Mouse (Mus musculus): Measurements from ENCODE around the gene Tifab. TPM values are rescaled to one million over a fixed set of nuclear protein-coding genes. Genes with fewer than 3 reads are reported as not detected.

The Tifab gene
- polyA plus RNA-seq, 1 experiment from 2014 or later = 2.4 TPM

DNA sequence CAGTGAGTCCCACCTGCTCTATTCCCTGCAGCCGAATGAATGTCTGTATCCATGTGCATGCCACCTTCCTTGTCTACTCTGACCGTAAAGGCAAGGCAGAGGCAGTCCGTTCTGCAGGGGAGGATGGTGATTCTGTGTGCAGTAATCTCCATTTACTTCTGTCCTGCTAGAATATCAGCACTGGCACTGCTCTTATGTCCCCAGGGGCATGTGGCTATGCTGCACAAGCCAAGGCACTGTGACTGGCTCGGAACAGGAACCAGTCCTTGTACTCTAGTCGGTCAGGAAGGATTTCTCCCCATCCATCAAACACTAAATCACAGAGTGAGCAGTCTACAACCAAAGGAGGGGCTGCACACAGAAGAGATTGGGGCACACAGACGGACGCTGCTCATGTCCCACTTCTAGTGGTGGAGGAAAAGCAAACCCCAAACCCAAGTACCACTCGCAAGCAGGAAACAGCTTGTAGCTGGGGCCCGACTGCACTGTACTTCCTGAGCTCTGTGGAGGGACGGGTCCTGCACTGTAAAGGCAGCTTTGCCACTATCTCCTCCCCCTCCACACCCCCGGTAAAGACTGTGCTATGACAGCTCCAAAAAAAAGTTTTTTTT, 46.3 kb downstream of the Tifab start:
- Histone ChIP-seq H3K36me3 (ENCODE audit: insufficient read depth, low read length) (peaks cover 13% of the 10 kb centered on the region), H3K27me3 (ENCODE audit: insufficient read depth, low read length) (no peaks in the 10 kb centered on the region), H3K4me3 (ENCODE audit: low read length) (no peak overlapping the region), H3K4me1 (ENCODE audit: insufficient read depth, low read length) (peaks cover 32% of the 10 kb centered on the region), H3K9me3 (ENCODE audit: low read length) (no peaks in the 10 kb centered on the region), H3K27ac (ENCODE audit: low read length) (no peak overlapping the region), H3K4me2 (replicated peaks; ENCODE audit: low read depth, low read length) (peak overlapping the region; percentile 84; the same call in 1 of the 2 replicates), H3K9ac (replicated peaks; ENCODE audit: low read length) (no peak overlapping the region)
- ATAC-seq (ENCODE audit: low FRiP score, low TSS enrichment) = no peak
- WGBS = 52% methylated on average over 11 of the region's 11 CpGs

DNA sequence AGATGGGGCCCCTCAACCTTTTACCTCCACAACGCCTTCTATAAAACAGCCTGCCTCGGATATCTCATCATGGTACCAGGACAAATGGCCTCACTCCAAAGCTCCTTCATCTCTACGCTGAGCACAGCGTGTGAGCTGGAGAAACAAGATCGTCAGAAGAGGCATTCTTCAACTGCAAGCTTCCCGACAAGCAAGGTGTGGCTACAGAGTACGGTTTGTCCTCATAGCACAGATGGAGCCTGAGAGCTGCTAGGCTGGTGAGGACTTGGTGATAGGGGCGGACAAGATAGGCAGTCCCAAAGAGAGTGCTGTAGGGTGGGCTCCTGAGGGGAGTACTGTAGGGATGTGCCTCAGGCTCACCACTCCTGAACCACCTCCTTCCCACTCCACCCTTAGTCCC, 48.1 kb downstream of the Tifab start:
- H3K4me3 ChIP-seq (ENCODE audit: low read length) = no peak overlapping the region
- ATAC-seq (ENCODE audit: low FRiP score, low TSS enrichment) = no peak
- peaks cover 25% of the 10 kb centered on the region for H3K4me1 ChIP-seq (ENCODE audit: insufficient read depth, low read length)
- H3K9ac ChIP-seq (replicated peaks; ENCODE audit: low read length) = no peak overlapping the region
- H3K9me3 ChIP-seq (ENCODE audit: low read length) = no peaks in the 10 kb centered on the region
- no peak overlapping the region for H3K27ac ChIP-seq (ENCODE audit: low read length)
- 48% methylated on average over 8 of the region's 8 CpGs for WGBS
- H3K27me3 ChIP-seq (ENCODE audit: insufficient read depth, low read length) = no peaks in the 10 kb centered on the region
- no peak overlapping the region for H3K4me2 ChIP-seq (replicated peaks; ENCODE audit: low read depth, low read length)
- peaks cover 32% of the 10 kb centered on the region for H3K36me3 ChIP-seq (ENCODE audit: insufficient read depth, low read length)

DNA sequence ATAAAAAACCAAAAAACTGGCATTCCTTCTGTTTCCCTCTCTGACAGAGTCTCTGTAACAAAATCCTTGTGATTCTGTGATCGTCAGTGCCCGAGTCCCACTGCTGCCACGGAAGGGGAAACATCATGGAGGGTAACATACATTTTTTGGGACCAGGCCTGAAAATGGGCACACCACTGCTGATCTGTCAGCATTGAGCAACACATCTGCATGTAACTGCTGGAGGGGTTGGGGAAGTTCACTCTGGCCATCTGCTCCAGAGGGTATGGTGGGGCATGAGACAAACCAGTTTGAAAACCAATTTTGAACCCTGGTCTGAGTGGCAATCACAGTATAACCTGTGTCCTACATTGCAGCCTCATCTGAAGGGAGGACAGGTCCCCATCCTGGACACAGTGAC, 49.1 kb downstream of the Tifab start:
- H3K9ac ChIP-seq (replicated peaks; ENCODE audit: low read length) = no peak overlapping the region
- no peak overlapping the region for H3K4me3 ChIP-seq (ENCODE audit: low read length)
- no peaks in the 10 kb centered on the region for H3K9me3 ChIP-seq (ENCODE audit: low read length)
- peaks cover 41% of the 10 kb centered on the region for H3K36me3 ChIP-seq (ENCODE audit: insufficient read depth, low read length)
- no peaks in the 10 kb centered on the region for H3K27me3 ChIP-seq (ENCODE audit: insufficient read depth, low read length)
- H3K4me1 ChIP-seq (ENCODE audit: insufficient read depth, low read length) = peaks cover 24% of the 10 kb centered on the region
- ATAC-seq (ENCODE audit: low FRiP score, low TSS enrichment) = no peak
- WGBS = 90% methylated on average over 3 of the region's 3 CpGs
- H3K27ac ChIP-seq (ENCODE audit: low read length) = no peak overlapping the region
- H3K4me2 ChIP-seq (replicated peaks; ENCODE audit: low read depth, low read length) = no peak overlapping the region

DNA sequence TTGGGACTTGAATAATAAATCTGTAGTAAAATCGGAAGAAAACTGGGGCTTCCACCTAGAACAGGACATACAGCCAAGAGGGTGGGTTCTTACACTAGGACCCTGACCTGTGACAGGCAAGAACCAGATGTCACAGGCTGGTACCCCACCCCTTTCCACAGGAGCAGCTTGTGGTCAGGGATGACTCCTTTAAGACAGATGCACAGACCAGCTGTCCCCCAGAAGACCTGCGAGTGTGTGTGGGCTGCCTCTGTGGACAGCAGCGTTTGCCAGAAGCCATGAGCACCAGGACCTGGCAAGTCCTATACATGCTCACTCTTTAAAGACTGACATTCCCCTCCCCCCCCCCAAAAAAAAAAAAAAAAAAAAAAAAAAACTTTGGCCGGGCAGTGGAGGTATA, 49.7 kb downstream of the Tifab start:
- H3K36me3 ChIP-seq (ENCODE audit: insufficient read depth, low read length) = peaks cover 45% of the 10 kb centered on the region
- no peaks in the 10 kb centered on the region for H3K9me3 ChIP-seq (ENCODE audit: low read length)
- H3K27me3 ChIP-seq (ENCODE audit: insufficient read depth, low read length) = no peaks in the 10 kb centered on the region
- ATAC-seq (ENCODE audit: low FRiP score, low TSS enrichment) = no peak
- peaks cover 22% of the 10 kb centered on the region for H3K4me1 ChIP-seq (ENCODE audit: insufficient read depth, low read length)
- 71% methylated on average over 4 of the region's 4 CpGs for WGBS
- no peak overlapping the region for H3K4me2 ChIP-seq (replicated peaks; ENCODE audit: low read depth, low read length)
- no peak overlapping the region for H3K4me3 ChIP-seq (ENCODE audit: low read length)
- H3K27ac ChIP-seq (ENCODE audit: low read length) = no peak overlapping the region
- H3K9ac ChIP-seq (replicated peaks; ENCODE audit: low read length) = no peak overlapping the region

DNA sequence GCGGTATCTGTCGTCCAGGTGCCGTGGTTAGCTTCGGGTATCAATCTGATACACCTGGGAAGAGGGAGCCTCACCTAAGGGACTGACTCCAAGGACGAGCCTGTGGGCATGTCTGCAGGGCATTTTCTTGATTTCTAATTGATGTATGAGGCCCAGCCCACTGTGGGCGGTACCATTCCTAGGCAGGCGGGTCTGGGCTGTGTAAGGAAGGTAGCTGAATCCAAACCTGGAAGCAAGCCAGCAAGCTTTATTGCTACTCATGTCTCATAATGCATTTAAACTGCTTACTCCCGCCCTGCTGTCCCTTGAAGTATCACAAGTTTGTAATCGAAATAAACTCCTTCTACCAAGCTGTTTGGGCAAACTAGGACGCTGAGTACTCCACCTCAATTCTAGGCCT, 53.1 kb downstream of the Tifab start:
- Histone ChIP-seq H3K27ac (ENCODE audit: low read length) (no peak overlapping the region), H3K4me1 (ENCODE audit: insufficient read depth, low read length) (no peaks in the 10 kb centered on the region), H3K9me3 (ENCODE audit: low read length) (no peaks in the 10 kb centered on the region), H3K9ac (replicated peaks; ENCODE audit: low read length) (no peak overlapping the region), H3K4me2 (replicated peaks; ENCODE audit: low read depth, low read length) (no peak overlapping the region), H3K27me3 (ENCODE audit: insufficient read depth, low read length) (no peaks in the 10 kb centered on the region), H3K36me3 (ENCODE audit: insufficient read depth, low read length) (peaks cover 61% of the 10 kb centered on the region), H3K4me3 (ENCODE audit: low read length) (no peak overlapping the region)
- ATAC-seq (ENCODE audit: low FRiP score, low TSS enrichment) = no peak
- 88% methylated on average over 10 of the region's 10 CpGs for WGBS

Other genes starting within 250 kb of the Tifab start
- gene H2afy, start 42.5 kb downstream of the Tifab start, polyA plus RNA-seq (2015; fragmentation: Nextera tagmentation; extraction: Ambion mirVana) = 367 and 386 TPM in 2 replicates
- not detected in 2 replicates for gene Neurog1, start 73.3 kb upstream of the Tifab start, polyA plus RNA-seq (2015; fragmentation: Nextera tagmentation; extraction: Ambion mirVana)
- gene Cxcl14, start 117.7 kb upstream of the Tifab start, polyA plus RNA-seq (2015; fragmentation: Nextera tagmentation; extraction: Ambion mirVana) = 23.4 and 25.1 TPM in 2 replicates
- not detected in 2 replicates for gene Gm3045, start 247.7 kb upstream of the Tifab start, polyA plus RNA-seq (2015; fragmentation: Nextera tagmentation; extraction: Ambion mirVana)